Mouse (Mus musculus) kidney, adult 18-20 months (tissue): ENCODE results near the gene Lcor.

Experiments used
- DNase-seq: peaks from one replicate; pipeline ENCODE4 v3.0.0; 2021

The Lcor gene

GRCm38 (mm10) chr19:41573700-41574099 lies 91.3 kb downstream of the Lcor start:
- no peak for DNase-seq

GRCm38 (mm10) chr19:41577576-41577975 lies 95.1 kb downstream of the Lcor start:
- DNase-seq = no peak

- DNase-seq = peak; percentile 47
Measured at GRCm38 (mm10) chr19:41579311-41579920, 97.0 kb downstream of the Lcor start.

GRCm38 (mm10) chr19:41581706-41582420 lies 99.4 kb downstream of the Lcor start, which contains the start of gene Gm340:
Gene Gm340, plus strand, starts transcription at chr19:41582370.
- DNase-seq = no peak

GRCm38 (mm10) chr19:41582918-41583514 lies 100.6 kb downstream of the Lcor start:
- DNase-seq = no peak

GRCm38 (mm10) chr19:41586752-41587151 lies 104.3 kb downstream of the Lcor start:
- no peak for DNase-seq

- no peak for DNase-seq
Measured at GRCm38 (mm10) chr19:41587431-41588222, 105.2 kb downstream of the Lcor start.

GRCm38 (mm10) chr19:41589026-41589425 lies 106.6 kb downstream of the Lcor start:
- no peak for DNase-seq

GRCm38 (mm10) chr19:41589681-41590080 lies 107.2 kb downstream of the Lcor start:
- DNase-seq = no peak

GRCm38 (mm10) chr19:41591808-41592207 lies 109.4 kb downstream of the Lcor start:
- DNase-seq = no peak

GRCm38 (mm10) chr19:41597170-41597894 lies 114.9 kb downstream of the Lcor start:
- no peak for DNase-seq

- no peak for DNase-seq
Measured at GRCm38 (mm10) chr19:41600647-41601046, 118.2 kb downstream of the Lcor start.

GRCm38 (mm10) chr19:41606208-41606987 lies 124.0 kb downstream of the Lcor start:
- no peak for DNase-seq

- no peak for DNase-seq
Measured at GRCm38 (mm10) chr19:41611683-41612082, 129.2 kb downstream of the Lcor start.
